Mouse (Mus musculus) C2C12 (cell line): Measurements from ENCODE around the gene Efna2.

Experiments used
- CTCF ChIP-seq: IDR thresholded peaks from one replicate; pipeline ENCODE4 v1.5.1; 2011; ENCODE audit not compliant: control insufficient read depth, insufficient read depth, insufficient read length
- MYOG ChIP-seq: IDR thresholded peaks from one replicate; pipeline ENCODE4 v1.6.1; 2011; ENCODE audit not compliant: control insufficient read depth, insufficient read length; ENCODE audit errors: extremely low read depth
- USF1 ChIP-seq: IDR thresholded peaks from one replicate; pipeline ENCODE4 v1.6.1; 2011; ENCODE audit warnings: low read depth, mild to moderate bottlenecking, control low read depth, moderate library complexity

DNA sequence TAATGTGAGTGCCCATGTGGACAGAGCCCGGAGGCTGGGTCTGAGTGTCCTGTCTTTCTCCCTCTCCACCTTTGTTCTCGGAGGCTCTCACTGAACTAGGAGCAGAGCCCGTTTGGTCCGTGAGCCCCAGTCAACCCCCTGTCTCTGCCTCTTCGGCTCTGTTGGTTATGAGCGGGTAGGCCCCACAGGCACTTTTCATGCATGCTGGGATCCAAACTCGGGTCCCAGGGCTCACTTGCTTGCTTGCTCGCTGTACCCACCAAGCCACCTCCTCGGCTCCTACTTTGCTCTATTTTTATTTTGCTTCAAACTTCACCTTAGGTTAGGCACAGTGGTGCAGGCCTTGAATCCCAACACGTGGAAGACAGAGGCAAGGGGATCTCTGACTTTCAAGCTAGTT, 8.5 kb downstream of the Efna2 start:
- TF ChIP-seq CTCF, result no peak
- no peak for TF ChIP-seq USF1
- TF ChIP-seq MYOG, result no peak
